Mouse (Mus musculus): ENCODE results near the gene L3hypdh. TPM values are rescaled to one million over a fixed set of nuclear protein-coding genes. Genes with fewer than 3 reads are reported as not detected.

Gene L3hypdh
- total and polyA plus RNA-seq, 3 experiments, result 0.12 TPM; not detected in 2

DNA sequence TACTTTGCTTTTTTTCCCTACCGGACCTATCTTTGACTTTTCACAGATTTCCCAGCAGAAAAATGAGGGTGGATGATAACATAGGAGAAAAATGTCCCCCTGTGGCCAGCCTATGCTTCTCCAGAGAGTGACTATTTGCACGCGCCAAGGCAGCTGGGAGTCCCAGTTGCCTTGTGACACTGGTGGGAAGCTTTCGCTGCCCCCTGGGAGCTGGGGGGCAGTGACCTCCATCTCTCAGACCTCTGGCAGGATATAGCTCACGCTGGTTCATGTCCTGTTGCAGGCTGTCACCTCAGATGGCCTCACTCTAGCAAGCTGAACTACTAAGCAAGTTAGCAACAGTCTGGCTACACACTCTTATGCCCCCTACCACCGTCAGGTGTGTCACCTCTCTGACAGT, 53.4 kb downstream of the L3hypdh start:
- Histone ChIP-seq H3K9ac (ENCODE audit: insufficient read depth, low read depth) (no peak overlapping the region), H3K4me3 (replicated peaks in 1 of 3; ENCODE audit: low read depth in 2 of 3, low read length in 2 of 3, poor library complexity in 1 of 3) (no peak overlapping the region), H3K9me3 (replicated peaks; ENCODE audit: low read length) (no peaks in the 10 kb centered on the region), H3K79me2 (replicated peaks; ENCODE audit: control insufficient read depth, extremely low read depth, insufficient read depth, poor library complexity, severe bottlenecking) (no peaks in the 10 kb centered on the region), H3K4me1 (ENCODE audit: control insufficient read depth in 1 of 2, insufficient read depth in 2 of 2) (peaks cover 15 to 47% of the 10 kb centered on the region in 2 experiments), H3K27me3 (replicated peaks) (no peaks in the 10 kb centered on the region), H3K27ac (ENCODE audit: insufficient read depth, low read depth) (no peak overlapping the region), H3K4me2 (ENCODE audit: insufficient read depth, low read depth, poor library complexity, severe bottlenecking) (no peak overlapping the region), H3K36me3 (replicated peaks in 1 of 2; ENCODE audit: control insufficient read depth in 1 of 2, insufficient read depth in 1 of 2, low read length in 1 of 2) (no peaks in the 10 kb centered on the region)
- no peak for TF ChIP-seq ZMIZ1 (IDR thresholded peaks at IDR 0.05; ENCODE audit: low read depth, low read length)
- dilution Hi-C loops (cut with MboI; ENCODE audit: extremely low pct_ligation_motif_present, extremely low pct_unique_long_range_greater_than_20kb, low sequenced_read_pairs), result no loop called here
- DNase-seq (ENCODE audit: extremely low read depth), result no peak
- in situ Hi-C loops (cut with MboI; ENCODE audit: low pct_ligation_motif_present, low pct_unique_long_range_greater_than_20kb, low sequenced_read_pairs), result no loop called here

DNA sequence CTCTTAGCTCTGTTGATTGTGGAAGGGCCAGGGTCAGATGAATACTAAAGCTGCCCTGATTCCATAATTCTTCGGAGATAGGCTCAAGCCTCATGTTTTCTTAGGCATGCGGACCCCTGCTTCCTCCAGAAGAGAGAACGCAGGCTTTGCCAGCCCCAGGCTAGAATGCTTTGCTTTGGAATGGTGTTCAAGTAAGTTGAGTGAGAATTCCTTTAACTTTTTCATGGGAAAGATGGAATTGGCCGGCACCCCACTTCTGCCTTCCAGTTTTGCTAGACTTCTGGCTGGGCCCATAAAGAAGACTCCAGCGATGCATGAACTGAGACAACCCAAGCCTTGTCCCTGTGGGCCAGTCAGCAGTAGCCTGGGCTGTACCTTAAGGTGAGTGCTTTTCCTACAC, 54.1 kb downstream of the L3hypdh start:
- in situ Hi-C loops (cut with MboI; ENCODE audit: low pct_ligation_motif_present, low pct_unique_long_range_greater_than_20kb, low sequenced_read_pairs), result no loop called here
- H3K9me3 ChIP-seq (replicated peaks; ENCODE audit: low read length), result no peaks in the 10 kb centered on the region
- no peak overlapping the region for H3K4me2 ChIP-seq (ENCODE audit: insufficient read depth, low read depth, poor library complexity, severe bottlenecking)
- no peaks in the 10 kb centered on the region for H3K79me2 ChIP-seq (replicated peaks; ENCODE audit: control insufficient read depth, extremely low read depth, insufficient read depth, poor library complexity, severe bottlenecking)
- no peak for DNase-seq (ENCODE audit: extremely low read depth)
- dilution Hi-C loops (cut with MboI; ENCODE audit: extremely low pct_ligation_motif_present, extremely low pct_unique_long_range_greater_than_20kb, low sequenced_read_pairs), result no loop called here
- H3K4me3 ChIP-seq (replicated peaks in 1 of 3; ENCODE audit: low read depth in 2 of 3, low read length in 2 of 3, poor library complexity in 1 of 3), result no peak overlapping the region
- no peak overlapping the region for H3K9ac ChIP-seq (ENCODE audit: insufficient read depth, low read depth)
- H3K4me1 ChIP-seq (ENCODE audit: control insufficient read depth in 1 of 2, insufficient read depth in 2 of 2), result peaks cover 9 to 41% of the 10 kb centered on the region in 2 experiments
- no peaks in the 10 kb centered on the region for H3K27me3 ChIP-seq (replicated peaks)
- no peaks in the 10 kb centered on the region for H3K36me3 ChIP-seq (replicated peaks in 1 of 2; ENCODE audit: control insufficient read depth in 1 of 2, insufficient read depth in 1 of 2, low read length in 1 of 2)
- no peak for TF ChIP-seq MXI1 (IDR thresholded peaks at IDR 0.05; ENCODE audit: low read depth, low read length)
- TF ChIP-seq SIN3A (IDR thresholded peaks at IDR 0.05; ENCODE audit: low read length), result no peak
- TF ChIP-seq MEF2A (IDR thresholded peaks at IDR 0.05; ENCODE audit: borderline replicate concordance, low read depth, low read length), result no peak
- TF ChIP-seq CHD2 (IDR thresholded peaks at IDR 0.05; ENCODE audit: low read length), result no peak
- no peak for TF ChIP-seq NELFE (IDR thresholded peaks at IDR 0.05; ENCODE audit: low read depth, low read length)
- no peak overlapping the region for H3K27ac ChIP-seq (ENCODE audit: insufficient read depth, low read depth)

DNA sequence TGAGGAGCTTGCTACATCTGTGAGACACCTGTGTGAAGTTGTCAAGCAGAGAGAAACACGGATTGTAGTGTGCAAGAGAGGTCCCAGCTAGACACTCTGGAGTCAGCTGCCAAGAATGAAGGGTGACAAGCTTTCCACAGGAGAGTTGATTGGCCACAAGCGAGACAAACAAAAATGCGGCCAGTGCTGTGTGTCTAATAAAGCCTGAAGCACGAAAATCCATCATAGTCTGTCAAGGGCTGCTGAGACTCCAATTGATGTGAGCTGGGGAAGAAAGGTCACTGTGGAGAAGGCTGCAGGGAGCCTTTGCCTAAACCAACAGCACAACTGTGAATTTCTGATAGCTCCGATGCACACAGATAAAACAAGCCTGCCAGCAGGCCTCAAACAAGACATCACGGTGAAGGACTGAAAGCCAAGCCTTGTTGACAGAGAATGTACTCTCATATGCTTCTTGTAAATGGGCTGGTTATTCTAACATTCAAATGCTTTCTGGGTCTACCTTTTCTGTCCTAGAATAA, 59.9 kb downstream of the L3hypdh start:
- Histone ChIP-seq H3K27ac (ENCODE audit: insufficient read depth, low read depth) (no peak overlapping the region), H3K4me1 (ENCODE audit: control insufficient read depth in 1 of 2, insufficient read depth in 2 of 2) (peaks cover under 1 to 8% of the 10 kb centered on the region in 2 experiments; a peak in 3 of 4 replicates), H3K9ac (ENCODE audit: insufficient read depth, low read depth) (no peak overlapping the region), H3K36me3 (replicated peaks in 1 of 2; ENCODE audit: control insufficient read depth in 1 of 2, insufficient read depth in 1 of 2, low read length in 1 of 2) (no peaks in the 10 kb centered on the region), H3K27me3 (replicated peaks) (no peaks in the 10 kb centered on the region), H3K9me3 (replicated peaks; ENCODE audit: low read length) (peaks cover 4% of the 10 kb centered on the region), H3K4me2 (ENCODE audit: insufficient read depth, low read depth, poor library complexity, severe bottlenecking) (no peak overlapping the region), H3K4me3 (replicated peaks in 1 of 3; ENCODE audit: low read depth in 2 of 3, low read length in 2 of 3, poor library complexity in 1 of 3) (no peak overlapping the region), H3K79me2 (replicated peaks; ENCODE audit: control insufficient read depth, extremely low read depth, insufficient read depth, poor library complexity, severe bottlenecking) (no peaks in the 10 kb centered on the region)
- DNase-seq (ENCODE audit: extremely low read depth), result no peak
- TF ChIP-seq MAFK (IDR thresholded peaks at IDR 0.05; ENCODE audit: insufficient replicate concordance, low read length) (no peak), ZNF384 (IDR thresholded peaks at IDR 0.05; ENCODE audit: low read depth, low read length) (no peak), TBP (conservative IDR thresholded peaks at IDR 0.05; ENCODE audit: low read depth, low read length) (no peak), CTCF (conservative IDR thresholded peaks at IDR 0.05 in 1 of 2, IDR thresholded peaks at IDR 0.05 in 1 of 2; ENCODE audit: low read depth in 2 of 2, low read length in 2 of 2) (no peak), MYC (IDR thresholded peaks at IDR 0.05; ENCODE audit: low read depth, low read length) (no peak), ZC3H11A (IDR thresholded peaks at IDR 0.05; ENCODE audit: low read depth, low read length) (no peak), JUND (conservative IDR thresholded peaks at IDR 0.05; ENCODE audit: low read depth, low read length) (no peak), RAD21 (IDR thresholded peaks at IDR 0.05; ENCODE audit: low read depth, low read length) (no peak), BHLHE40 (IDR thresholded peaks at IDR 0.05; ENCODE audit: low read depth, low read length) (no peak), MAZ (IDR thresholded peaks at IDR 0.05; ENCODE audit: low read depth, low read length) (no peak), SIN3A (IDR thresholded peaks at IDR 0.05; ENCODE audit: low read length) (no peak), ZMIZ1 (IDR thresholded peaks at IDR 0.05; ENCODE audit: low read depth, low read length) (no peak), CHD1 (IDR thresholded peaks at IDR 0.05; ENCODE audit: low read depth, low read length) (no peak), TCF12 (IDR thresholded peaks at IDR 0.05; ENCODE audit: low read depth, low read length) (no peak)
- in situ Hi-C loops (cut with MboI; ENCODE audit: low pct_ligation_motif_present, low pct_unique_long_range_greater_than_20kb, low sequenced_read_pairs), result no loop called here
- dilution Hi-C loops (cut with MboI; ENCODE audit: extremely low pct_ligation_motif_present, extremely low pct_unique_long_range_greater_than_20kb, low sequenced_read_pairs), result no loop called here
